Mouse (Mus musculus) large intestine, adult 2 months (tissue): Measurements from ENCODE around the gene Tbx15. TPM values are rescaled to one million over a fixed set of nuclear protein-coding genes. Genes with fewer than 3 reads are reported as not detected.
"Not testable (repeated sequence)": the region's sequence is repeated elsewhere in the genome, so short reads cannot be mapped to it uniquely, and the experiment has no call there.

Experiments used
- DNase-seq: peaks from one replicate; pipeline ENCODE4 v3.0.0-alpha.2; 2012; ENCODE audit warnings: low read depth, low spot score
- WGBS: fragments of 180-500 bp; shearing (Covaris S2); methylation state at CpG from one replicate; pipeline ENCODE4 v1.1.7; 2018; 5-methylcytosine and 5-hydroxymethylcytosine counted together
- polyA plus RNA-seq: library from polyadenylated mRNA; depleted of rRNA; stranded (reverse); fragments of >200 nt; gene quantifications from 2 replicates; pipeline ENCODE4 v1.2.3, GENCODE M21; 2012

Gene Tbx15
- polyA plus RNA-seq, 1 experiment = not detected

- 21% methylated on average over 2 of the region's 2 CpGs for WGBS
- no peak for DNase-seq
These were observed 21.8 kb downstream of the Tbx15 start for GRCm38 (mm10) chr3:99261986-99262385.

GRCm38 (mm10) chr3:99263471-99263903, 23.3 kb downstream of the Tbx15 start:
- WGBS = 34% methylated on average over 9 of the region's 9 CpGs
- DNase-seq = no peak

- 21% methylated on average over 7 of the region's 7 CpGs for WGBS
- no peak for DNase-seq
These were observed 24.5 kb downstream of the Tbx15 start for GRCm38 (mm10) chr3:99264695-99265094.

- DNase-seq = no peak
- 42% methylated on average over 10 of the region's 10 CpGs for WGBS
These were observed 26.6 kb downstream of the Tbx15 start for GRCm38 (mm10) chr3:99266752-99267303.

- DNase-seq = no peak
- 61% methylated on average over 12 of the region's 12 CpGs for WGBS
These were observed 37.9 kb downstream of the Tbx15 start for GRCm38 (mm10) chr3:99277973-99278580.

GRCm38 (mm10) chr3:99279718-99280117, 39.5 kb downstream of the Tbx15 start:
- no peak for DNase-seq
- WGBS = 66% methylated on average over 3 of the region's 3 CpGs

GRCm38 (mm10) chr3:99281453-99281852, 41.3 kb downstream of the Tbx15 start:
- 55% methylated on average over 4 of the region's 4 CpGs for WGBS
- DNase-seq = no peak

GRCm38 (mm10) chr3:99288302-99288701, 48.1 kb downstream of the Tbx15 start:
- WGBS = 32% methylated on average over 2 of the region's 2 CpGs
- DNase-seq = no peak

GRCm38 (mm10) chr3:99290064-99290702, 50.0 kb downstream of the Tbx15 start:
- WGBS = 13% methylated on average over 6 of the region's 6 CpGs
- no peak for DNase-seq

- WGBS = 76% methylated on average over 2 of the region's 2 CpGs
- no peak for DNase-seq
These were observed 50.7 kb downstream of the Tbx15 start for GRCm38 (mm10) chr3:99290878-99291277.

- DNase-seq = no peak
These were observed 51.2 kb downstream of the Tbx15 start for GRCm38 (mm10) chr3:99291386-99291785.

- DNase-seq = no peak
- 58% methylated on average over 3 of the region's 3 CpGs for WGBS
These were observed 52.4 kb downstream of the Tbx15 start for GRCm38 (mm10) chr3:99292531-99292931.

GRCm38 (mm10) chr3:99294209-99294608, 54.0 kb downstream of the Tbx15 start:
- WGBS = 56% methylated on average over 1 of the region's 1 CpGs
- not testable (repeated sequence) for DNase-seq

GRCm38 (mm10) chr3:99295301-99295700, 55.1 kb downstream of the Tbx15 start:
- 70% methylated on average over 2 of the region's 2 CpGs for WGBS
- DNase-seq = no peak

GRCm38 (mm10) chr3:99296186-99296585, 56.0 kb downstream of the Tbx15 start:
- WGBS = 71% methylated on average over 5 of the region's 5 CpGs

GRCm38 (mm10) chr3:99300846-99301245, 60.7 kb downstream of the Tbx15 start:
- DNase-seq = no peak
- 82% methylated on average over 2 of the region's 2 CpGs for WGBS

More at GRCm38 (mm10) chr3:99296186-99296585, 56.0 kb downstream of the Tbx15 start:
- no peak for DNase-seq

GRCm38 (mm10) chr3:99310877-99311276, 70.7 kb downstream of the Tbx15 start:
- WGBS = 28% methylated on average over 2 of the region's 2 CpGs
- no peak for DNase-seq

GRCm38 (mm10) chr3:99311943-99312635, 71.9 kb downstream of the Tbx15 start:
- no peak for DNase-seq
- 49% methylated on average over 7 of the region's 7 CpGs for WGBS

- WGBS = 80% methylated on average over 2 of the region's 2 CpGs
- DNase-seq = no peak
These were observed 82.2 kb downstream of the Tbx15 start for GRCm38 (mm10) chr3:99322345-99322744.

GRCm38 (mm10) chr3:99329316-99329715, 89.1 kb downstream of the Tbx15 start:
- WGBS = 74% methylated on average over 5 of the region's 5 CpGs
- DNase-seq = no peak

GRCm38 (mm10) chr3:99331086-99331485, 90.9 kb downstream of the Tbx15 start:
- WGBS = 77% methylated on average over 8 of the region's 8 CpGs
- no peak for DNase-seq
